10 mouse cellular contexts compared by ENCODE assay signal in genomic region chr10:116768642-116769041, GRCm38 (mm10).
A peak's percentile ranks its signal among the peaks of the same experiment; 100 is the strongest.
DNase-seq lines count a peak whose midpoint lies in the region; ATAC-seq and TF ChIP-seq lines count a peak whose summit lies in the region.
"Had no signal": no experiment of that assay in that cellular context is flagged by ENCODE, and none has a peak within 500 bp of the region (broad histone marks: within the 10 kb centered on the region; RNA-seq: fewer than 3 reads in every experiment).

No protein-coding gene starts in this region.

- 42% methylated on average over 13 of the region's 13 CpGs for WGBS in hindbrain, postnatal 0 days

- H3K27me3 ChIP-seq in hindbrain, postnatal 0 days (ENCODE audit: insufficient read depth, low read length): no peaks in the 10 kb centered on the region; the same call in 1 of the 2 replicates
- H3K27me3 ChIP-seq: limb, embryonic 15.5 days; neural tube, embryonic 13.5 days had no signal

- H3K4me1 ChIP-seq in hindbrain, postnatal 0 days (ENCODE audit: insufficient read depth, low read length): 0 out of 2 replicates have a peak, but pooled peaks cover 7% of the 10 kb centered on the region

- H3K9me3 ChIP-seq in hindbrain, postnatal 0 days (ENCODE audit: low read length): no peaks in the 10 kb centered on the region
- H3K9me3 ChIP-seq: limb, embryonic 15.5 days; neural tube, embryonic 13.5 days had no signal

- no peak overlapping the region for H3K4me3 ChIP-seq in hindbrain, postnatal 0 days (ENCODE audit: low read length)
- H3K4me3 ChIP-seq: limb, embryonic 15.5 days; neural tube, embryonic 13.5 days had no signal

- H3K9ac ChIP-seq in hindbrain, postnatal 0 days (replicated peaks; ENCODE audit: low read length): no peak overlapping the region
- H3K9ac ChIP-seq: limb, embryonic 15.5 days; neural tube, embryonic 13.5 days had no signal

- H3K27ac ChIP-seq in hindbrain, postnatal 0 days: no peak overlapping the region
- H3K27ac ChIP-seq: limb, embryonic 15.5 days; neural tube, embryonic 13.5 days had no signal

- peak; percentile 21; the same call in 1 of the 2 replicates for ATAC-seq in hindbrain, postnatal 0 days

- no peaks in the 10 kb centered on the region for H3K36me3 ChIP-seq in hindbrain, postnatal 0 days (ENCODE audit: insufficient read depth, low read length)
- H3K36me3 ChIP-seq: limb, embryonic 15.5 days; neural tube, embryonic 13.5 days had no signal

- DNase-seq in heart, adult 11 months: peak; percentile 92
- DNase-seq in heart, adult 9 months (ENCODE audit: low spot score in 2 of 2): no peak
- DNase-seq in urinary bladder, postnatal 25 days (ENCODE audit: low spot score): peak; percentile 13
- DNase-seq in urinary bladder, postnatal 4 days (ENCODE audit: low spot score in 2 of 2): no peak
- peak; percentile 73 for DNase-seq in hindbrain, postnatal 0 days (ENCODE audit: low spot score)
- no peak for DNase-seq in gastrocnemius, adult 18-20 months (ENCODE audit: low spot score)
- DNase-seq in thymus, postnatal 36 days: no peak
- DNase-seq in gastrocnemius, postnatal 10 days: no peak

- TF ChIP-seq CTCF in hindbrain, postnatal 0 days (IDR thresholded peaks at IDR 0.05; ENCODE audit: low read depth): no peak

- H3K4me2 ChIP-seq in hindbrain, postnatal 0 days (ENCODE audit: low read depth, low read length): no peak overlapping the region; the same call in 1 of the 2 replicates
- H3K4me2 ChIP-seq: limb, embryonic 15.5 days; neural tube, embryonic 13.5 days had no signal

Comparison
In these comparisons a context has a peak if more than half of its experiments do, and no peak if none do; other contexts are left out.
1. DNase-seq: peak in heart, adult 11 months (single experiment), urinary bladder, postnatal 25 days (single experiment) and hindbrain, postnatal 0 days (single experiment); none in heart, adult 9 months (0 of 2), urinary bladder, postnatal 4 days (0 of 2), gastrocnemius, adult 18-20 months (single experiment), thymus, postnatal 36 days (0 of 2) and gastrocnemius, postnatal 10 days (single experiment).